Mouse (Mus musculus): ENCODE measurements at regions not wholly inside any gene's neighbourhood (a gene's known extent, or its start where the extent isn't known, plus 50 kb on each side); places are given as distances from the start of the nearest gene placed in this dataset.

GRCm38 (mm10) chr16:51086556-51086955 lies 495.6 kb upstream of the Ccdc54 start:
- no peak for TF ChIP-seq CTCF (IDR thresholded peaks at IDR 0.05; ENCODE audit: borderline replicate concordance, control insufficient read depth, extremely low read depth, insufficient read depth, low read length, poor library complexity)
- TF ChIP-seq POLR2A (IDR thresholded peaks at IDR 0.05; ENCODE audit: control insufficient read depth, extremely low read depth, insufficient read depth, low read length, poor library complexity) = no peak
